Mouse (Mus musculus) thymus, adult 2 months (tissue): ENCODE results near the gene Phf23. TPM values are rescaled to one million over a fixed set of nuclear protein-coding genes. Genes with fewer than 3 reads are reported as not detected.
A peak's percentile ranks its signal among the peaks of the same experiment; 100 is the strongest.
"Not testable (repeated sequence)": the region's sequence is repeated elsewhere in the genome, so short reads cannot be mapped to it uniquely, and the experiment has no call there.

Experiments used
- DNase-seq: peaks from one replicate; pipeline ENCODE4 v3.0.0; 2021
- H3K27ac ChIP-seq: fragments of 200-500 bp; 2 replicates; pipeline ENCODE4 v1.5.1; 2012; ENCODE audit warnings: low read length, control low read depth; ENCODE audit not compliant: control insufficient read depth, insufficient read depth
- H3K27me3 ChIP-seq: fragments of 200-500 bp; 2 replicates; pipeline ENCODE4 v1.6.1; 2012; ENCODE audit warnings: mild to moderate bottlenecking, low read length, moderate library complexity, mixed read lengths; ENCODE audit not compliant: control insufficient read depth, insufficient read depth
- H3K36me3 ChIP-seq: fragments of 200-500 bp; 2 replicates; pipeline ENCODE4 v1.6.1; 2012; ENCODE audit warnings: mild to moderate bottlenecking, low read length, moderate library complexity; ENCODE audit not compliant: control insufficient read depth, insufficient read depth
- H3K4me1 ChIP-seq: fragments of 200-500 bp; replicated peaks from 2 replicates; pipeline ENCODE4 v1.6.1; 2012; ENCODE audit warnings: low read length; ENCODE audit not compliant: control insufficient read depth, insufficient read depth
- H3K4me3 ChIP-seq: fragments of 200-500 bp; 2 replicates; pipeline ENCODE4 v1.5.1; 2012; ENCODE audit warnings: mild to moderate bottlenecking, low read length, control low read depth, moderate library complexity; ENCODE audit not compliant: control insufficient read depth, insufficient read depth
- CTCF ChIP-seq: fragments of 200-500 bp; IDR thresholded peaks from 2 replicates; pipeline ENCODE4 v1.5.1; 2012; ENCODE audit warnings: mild to moderate bottlenecking, control low read depth, low read length, moderate library complexity, borderline replicate concordance; ENCODE audit not compliant: control insufficient read depth, poor library complexity, insufficient read depth; ENCODE audit errors: extremely low read depth
- POLR2A ChIP-seq: fragments of 200-500 bp; IDR thresholded peaks from 2 replicates; pipeline ENCODE4 v1.6.1; 2012; ENCODE audit warnings: mild to moderate bottlenecking, low read length, control low read depth, moderate library complexity; ENCODE audit not compliant: control insufficient read depth, poor library complexity, insufficient read depth; ENCODE audit errors: extremely low read depth
- WGBS: fragments of 180-500 bp; shearing (Covaris S2); methylation state at CpG from one replicate; pipeline ENCODE4 v1.1.7; 2018; 5-methylcytosine and 5-hydroxymethylcytosine counted together
- polyA plus RNA-seq: library from polyadenylated mRNA; depleted of rRNA; stranded (reverse); fragments of >200 nt; gene quantifications from 2 replicates; pipeline ENCODE4 v1.2.3, GENCODE M21; 2012

Gene Phf23
- polyA plus RNA-seq, 1 experiment = 43.4 TPM

- H3K27ac ChIP-seq = no peak overlapping the region
- TF ChIP-seq CTCF (no peak), POLR2A (no peak)
- 83% methylated on average over 5 of the region's 5 CpGs for WGBS
- H3K27me3 ChIP-seq = no peaks in the 10 kb centered on the region
- peaks cover 25% of the 10 kb centered on the region for H3K36me3 ChIP-seq
- H3K4me1 ChIP-seq = peaks cover 22% of the 10 kb centered on the region
- DNase-seq = no peak
- no peak overlapping the region for H3K4me3 ChIP-seq
These were observed 18.5 kb downstream of the Phf23 start for GRCm38 (mm10) chr11:70014051-70014450.

GRCm38 (mm10) chr11:70014880-70015558 lies 19.4 kb downstream of the Phf23 start, which contains the start of gene Acadvl:
TSS of gene Acadvl (minus strand) at chr11:70015411.
- Histone ChIP-seq H3K27me3 (no peaks in the 10 kb centered on the region), H3K36me3 (peaks cover 15% of the 10 kb centered on the region), H3K4me3 (peak within 1 kb of the TSS; percentile 96), H3K27ac (peak within 1 kb of the TSS; percentile 63), H3K4me1 (peaks cover 31% of the 10 kb centered on the region)
- under 1% methylated on average over 35 of the region's 35 CpGs for WGBS
- peak; percentile 88 for DNase-seq
- TF ChIP-seq POLR2A (0 out of 2 replicates have a peak, but pooled peaks have one; percentile 41), CTCF (peak; percentile 83)

- TF ChIP-seq POLR2A = no peak
- no peak for TF ChIP-seq CTCF
- no peak for DNase-seq
- H3K4me1 ChIP-seq = peaks cover 37% of the 10 kb centered on the region
- peaks cover 9% of the 10 kb centered on the region; the same call in 1 of the 2 replicates for H3K36me3 ChIP-seq
- no peak overlapping the region for H3K4me3 ChIP-seq
- 80% methylated on average over 6 of the region's 6 CpGs for WGBS
- H3K27me3 ChIP-seq = no peaks in the 10 kb centered on the region
- H3K27ac ChIP-seq = no peak overlapping the region
These were observed 20.1 kb downstream of the Phf23 start for GRCm38 (mm10) chr11:70015677-70016076.

- WGBS = 90% methylated on average over 2 of the region's 2 CpGs
- DNase-seq, H3K27ac ChIP-seq, H3K36me3 ChIP-seq, H3K4me3 ChIP-seq, H3K27me3 ChIP-seq: not testable (repeated sequence)
- H3K4me1 ChIP-seq = peaks cover 41% of the 10 kb centered on the region
These were observed 20.6 kb downstream of the Phf23 start for GRCm38 (mm10) chr11:70016177-70016576.

- H3K36me3 ChIP-seq = peaks cover 4% of the 10 kb centered on the region; the same call in 1 of the 2 replicates
- no peaks in the 10 kb centered on the region for H3K27me3 ChIP-seq
- no peak for TF ChIP-seq CTCF
- no peak for TF ChIP-seq POLR2A
- peak within 1 kb of the TSS; percentile 49; the same call in 1 of the 2 replicates for H3K27ac ChIP-seq
- H3K4me1 ChIP-seq = peaks cover 46% of the 10 kb centered on the region
- H3K4me3 ChIP-seq = no peak within 1 kb of the TSS
- 94% methylated on average over 3 of the region's 3 CpGs for WGBS
- no peak for DNase-seq
These were observed 21.1 kb downstream of the Phf23 start, which contains the start of gene Dlg4 for GRCm38 (mm10) chr11:70016669-70017068. TSS of gene Dlg4 (plus strand) at chr11:70016942.

GRCm38 (mm10) chr11:70017199-70017767 lies 21.7 kb downstream of the Phf23 start:
- Histone ChIP-seq H3K4me3 (no peak overlapping the region), H3K36me3 (no peaks in the 10 kb centered on the region), H3K27ac (0 out of 2 replicates have a peak overlapping the region, but pooled peaks have one; percentile 49), H3K27me3 (no peaks in the 10 kb centered on the region), H3K4me1 (peaks cover 48% of the 10 kb centered on the region)
- no peak for TF ChIP-seq POLR2A
- TF ChIP-seq CTCF = no peak
- DNase-seq = no peak
- WGBS = 78% methylated on average over 7 of the region's 7 CpGs
